ENCODE assay signal across 20 mouse cellular contexts in the genomic region with DNA sequence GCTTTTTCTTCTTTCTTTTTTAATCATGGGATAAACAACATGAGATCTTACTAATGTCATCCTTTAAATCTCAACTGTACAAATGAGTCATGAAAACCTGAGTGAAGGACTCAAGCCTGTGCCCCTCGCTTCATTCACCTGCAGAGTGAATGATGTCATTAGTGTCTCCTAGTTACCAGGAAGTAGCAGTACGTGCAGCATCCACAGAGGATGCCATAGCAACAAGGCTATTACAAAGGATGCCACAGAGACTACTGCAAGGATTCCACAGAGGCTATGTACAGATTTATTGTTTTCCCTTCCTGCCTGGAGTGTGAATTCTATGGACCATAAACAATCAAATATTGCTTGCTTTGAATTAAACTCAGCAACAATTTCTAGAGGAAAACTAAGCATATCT.
A peak's percentile ranks its signal among the peaks of the same experiment; 100 is the strongest.
DNase-seq lines count a peak whose midpoint lies in the region; ATAC-seq and TF ChIP-seq lines count a peak whose summit lies in the region.
"Had no signal": no experiment of that assay in that cellular context is flagged by ENCODE, and none has a peak within 500 bp of the region (broad histone marks: within the 10 kb centered on the region; RNA-seq: fewer than 3 reads in every experiment).

No protein-coding gene starts in this region.

- peak; percentile 4 for DNase-seq in layer of hippocampus, adult 9-11 months
- DNase-seq in layer of hippocampus, adult 8-10 months (ENCODE audit: low spot score in 2 of 2) = no peak
- DNase-seq in midbrain, postnatal 0 days (ENCODE audit: low spot score) = peak; percentile 57
- no peak for DNase-seq in frontal cortex, postnatal 36 days (ENCODE audit: low spot score in 2 of 2)
- no peak for DNase-seq in right cerebral cortex, postnatal 4 days
- DNase-seq: adrenal gland, postnatal 25 days; B cell, adult 2 months; cerebellum, adult 8-10 months; kidney, adult 11 months; liver, postnatal 0 days; lung, postnatal 10 days; retina, postnatal 1 day; thymus, postnatal 36 days had no signal

- no peak overlapping the region for H3K27ac ChIP-seq in forebrain, embryonic 15.5 days (replicated peaks)
- H3K27ac ChIP-seq in hindbrain, embryonic 15.5 days (replicated peaks) = 0 out of 2 replicates have a peak overlapping the region, but pooled peaks have one; percentile 25
- no peak overlapping the region for H3K27ac ChIP-seq in midbrain, postnatal 0 days (ENCODE audit: low read depth, low read length)
- H3K27ac ChIP-seq: embryonic facial prominence, embryonic 12.5 days; heart, embryonic 10.5 days; kidney, postnatal 0 days; limb, embryonic 10.5 days had no signal

- no peak for TF ChIP-seq CTCF in midbrain, postnatal 0 days (IDR thresholded peaks at IDR 0.05)

- H3K36me3 ChIP-seq in forebrain, embryonic 15.5 days = no peaks in the 10 kb centered on the region
- H3K36me3 ChIP-seq in hindbrain, embryonic 15.5 days = no peaks in the 10 kb centered on the region
- H3K36me3 ChIP-seq in midbrain, postnatal 0 days (ENCODE audit: insufficient read depth, low read length) = no peaks in the 10 kb centered on the region
- H3K36me3 ChIP-seq: embryonic facial prominence, embryonic 12.5 days; heart, embryonic 10.5 days; limb, embryonic 10.5 days had no signal

- no peaks in the 10 kb centered on the region for H3K9me3 ChIP-seq in forebrain, embryonic 15.5 days
- no peaks in the 10 kb centered on the region for H3K9me3 ChIP-seq in hindbrain, embryonic 15.5 days
- no peaks in the 10 kb centered on the region for H3K9me3 ChIP-seq in midbrain, postnatal 0 days (ENCODE audit: low read length)
- H3K9me3 ChIP-seq: embryonic facial prominence, embryonic 12.5 days; heart, embryonic 10.5 days; limb, embryonic 10.5 days had no signal

- no peak overlapping the region for H3K9ac ChIP-seq in forebrain, embryonic 15.5 days (replicated peaks)
- H3K9ac ChIP-seq in hindbrain, embryonic 15.5 days = no peak overlapping the region
- no peak overlapping the region for H3K9ac ChIP-seq in midbrain, postnatal 0 days (replicated peaks; ENCODE audit: low read length, poor library complexity, severe bottlenecking)
- H3K9ac ChIP-seq: embryonic facial prominence, embryonic 12.5 days; liver, postnatal 0 days had no signal

- H3K4me3 ChIP-seq in forebrain, embryonic 15.5 days = no peak overlapping the region
- no peak overlapping the region for H3K4me3 ChIP-seq in hindbrain, embryonic 15.5 days
- H3K4me3 ChIP-seq in midbrain, postnatal 0 days (ENCODE audit: low read depth, low read length) = no peak overlapping the region
- H3K4me3 ChIP-seq: embryonic facial prominence, embryonic 12.5 days; heart, embryonic 10.5 days; limb, embryonic 10.5 days had no signal

- ATAC-seq in forebrain, embryonic 15.5 days (replicated peaks) = peak; percentile 84
- ATAC-seq in hindbrain, embryonic 15.5 days (ENCODE audit: low FRiP score, low read depth) = peak; percentile 80
- peak; percentile 85 for ATAC-seq in midbrain, postnatal 0 days (ENCODE audit: low FRiP score)
- ATAC-seq in erythroid progenitor cell, adult 5-6 weeks (replicated peaks; ENCODE audit: low FRiP score, poor library complexity, severe bottlenecking) = no peak
- ATAC-seq: liver, postnatal 0 days had no signal

- no peaks in the 10 kb centered on the region for H3K27me3 ChIP-seq in forebrain, embryonic 15.5 days
- no peaks in the 10 kb centered on the region for H3K27me3 ChIP-seq in hindbrain, embryonic 15.5 days
- H3K27me3 ChIP-seq in midbrain, postnatal 0 days (ENCODE audit: insufficient read depth, low read length) = no peaks in the 10 kb centered on the region
- H3K27me3 ChIP-seq: embryonic facial prominence, embryonic 12.5 days had no signal

- WGBS in forebrain, embryonic 15.5 days = 17% methylated on average over 2 of the region's 2 CpGs
- 11% methylated on average over 2 of the region's 2 CpGs for WGBS in hindbrain, embryonic 15.5 days
- 18% methylated on average over 2 of the region's 2 CpGs for WGBS in midbrain, postnatal 0 days

- H3K4me1 ChIP-seq in forebrain, embryonic 15.5 days = no peaks in the 10 kb centered on the region
- 0 out of 2 replicates have a peak, but pooled peaks cover 3% of the 10 kb centered on the region for H3K4me1 ChIP-seq in hindbrain, embryonic 15.5 days (replicated peaks)
- H3K4me1 ChIP-seq in midbrain, postnatal 0 days (ENCODE audit: insufficient read depth, low read length) = no peaks in the 10 kb centered on the region
- H3K4me1 ChIP-seq: embryonic facial prominence, embryonic 12.5 days; heart, embryonic 10.5 days; limb, embryonic 10.5 days had no signal

- H3K4me2 ChIP-seq in forebrain, embryonic 15.5 days (replicated peaks) = no peak overlapping the region
- H3K4me2 ChIP-seq in hindbrain, embryonic 15.5 days = no peak overlapping the region
- no peak overlapping the region for H3K4me2 ChIP-seq in midbrain, postnatal 0 days (ENCODE audit: low read depth, low read length, poor library complexity, severe bottlenecking)
- H3K4me2 ChIP-seq: embryonic facial prominence, embryonic 12.5 days had no signal

Comparison
In these comparisons a context has a peak if more than half of its experiments do, and no peak if none do; other contexts are left out.
1. DNase-seq: peak in layer of hippocampus, adult 9-11 months (single experiment) and midbrain, postnatal 0 days (single experiment); none in layer of hippocampus, adult 8-10 months (0 of 2), frontal cortex, postnatal 36 days (0 of 2) and right cerebral cortex, postnatal 4 days (single experiment).